Mouse (Mus musculus) regulatory T cell (primary cell): ENCODE measurements around the gene Cabp4.
"Not testable (repeated sequence)": the region's sequence is repeated elsewhere in the genome, so short reads cannot be mapped to it uniquely, and the experiment has no call there.

Experiments used
- in situ Hi-C: fragments of 300-600 bp; cut with MboI, MseI; formaldehyde crosslinking; loops from one replicate; pipeline ENCODE4 v1.15.1; 2025; ENCODE audit warnings: high pct_unique_total_duplicates

The Cabp4 gene

GRCm38 (mm10) chr19:4148819-4149218 is 5.0 kb upstream of the Cabp4 start:
- in situ Hi-C loops, result no loop called here

- in situ Hi-C loops, result no loop called here
These were observed 4.6 kb upstream of the Cabp4 start, which contains the start of gene Coro1b for GRCm38 (mm10) chr19:4148491-4148806. Coro1b (plus strand) TSS chr19:4148619.

- in situ Hi-C loops, result no loop called here
These were observed 4.1 kb upstream of the Cabp4 start for GRCm38 (mm10) chr19:4147782-4148490.

- in situ Hi-C loops, result no loop called here
These were observed 3.2 kb upstream of the Cabp4 start for GRCm38 (mm10) chr19:4147022-4147405.

GRCm38 (mm10) chr19:4146366-4147021 is 2.7 kb upstream of the Cabp4 start:
- in situ Hi-C loops, result no loop called here

GRCm38 (mm10) chr19:4145936-4146335 is 2.1 kb upstream of the Cabp4 start:
- in situ Hi-C loops, result no loop called here

- in situ Hi-C loops, result no loop called here
These were observed 991 bp upstream of the Cabp4 start for GRCm38 (mm10) chr19:4144550-4145498.

GRCm38 (mm10) chr19:4142416-4143173 is 1.2 kb downstream of the Cabp4 start:
- in situ Hi-C loops, result no loop called here

- in situ Hi-C loops, result no loop called here
These were observed 3.7 kb downstream of the Cabp4 start for GRCm38 (mm10) chr19:4140147-4140546.

GRCm38 (mm10) chr19:4139446-4139845 is 4.4 kb downstream of the Cabp4 start, which contains the start of gene Gpr152:
Gpr152 (plus strand) TSS chr19:4139787.
- in situ Hi-C loops, result no loop called here

GRCm38 (mm10) chr19:4137913-4138312 is 5.9 kb downstream of the Cabp4 start:
- in situ Hi-C loops, result no loop called here

GRCm38 (mm10) chr19:4136463-4136862 is 7.4 kb downstream of the Cabp4 start:
- in situ Hi-C loops, result no loop called here

GRCm38 (mm10) chr19:4135963-4136345 is 7.9 kb downstream of the Cabp4 start:
- in situ Hi-C loops, result not testable (repeated sequence)

GRCm38 (mm10) chr19:4135229-4135962 is 8.4 kb downstream of the Cabp4 start:
- in situ Hi-C loops, result not testable (repeated sequence)

GRCm38 (mm10) chr19:4134354-4134753 is 9.5 kb downstream of the Cabp4 start:
- in situ Hi-C loops, result no loop called here

GRCm38 (mm10) chr19:4131768-4132167 is 12.1 kb downstream of the Cabp4 start:
- in situ Hi-C loops, result no loop called here

GRCm38 (mm10) chr19:4131075-4131474 is 12.8 kb downstream of the Cabp4 start:
- in situ Hi-C loops, result no loop called here

GRCm38 (mm10) chr19:4130106-4130505 is 13.7 kb downstream of the Cabp4 start:
- in situ Hi-C loops, result no loop called here

GRCm38 (mm10) chr19:4129462-4129861 is 14.4 kb downstream of the Cabp4 start:
- in situ Hi-C loops, result no loop called here

GRCm38 (mm10) chr19:4126759-4127495 is 16.9 kb downstream of the Cabp4 start:
- in situ Hi-C loops, result no loop called here
